Mouse (Mus musculus): Measurements from ENCODE around the gene Pdcd6ip. TPM values are rescaled to one million over a fixed set of nuclear protein-coding genes. Genes with fewer than 3 reads are reported as not detected.

Gene Pdcd6ip
- polyA plus RNA-seq, 1 experiment from 2014 or later = 41.3 TPM

DNA sequence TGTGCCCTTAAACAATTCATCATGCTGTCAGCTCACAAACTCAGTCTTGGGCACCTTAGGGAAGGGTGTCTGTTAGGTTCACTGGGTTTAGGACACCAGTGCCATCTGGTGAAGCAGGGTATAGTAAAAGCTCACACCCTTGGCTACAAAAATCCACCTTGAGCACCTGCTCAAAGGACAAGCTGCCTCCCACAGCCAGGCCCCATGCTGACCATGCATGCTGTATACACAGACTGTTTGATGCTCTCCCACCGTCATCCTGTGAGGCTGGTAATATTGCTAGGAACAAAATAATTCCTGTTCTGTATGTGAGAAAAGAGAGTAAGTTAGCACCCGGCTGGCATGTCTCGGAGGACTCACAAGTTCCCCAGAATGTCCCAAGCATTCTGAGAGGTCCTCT, 64.0 kb downstream of the Pdcd6ip start:
- Histone ChIP-seq H3K9me3 (ENCODE audit: control insufficient read depth, low read length) (no peaks in the 10 kb centered on the region), H3K36me3 (ENCODE audit: control insufficient read depth, insufficient read depth, low read length) (no peaks in the 10 kb centered on the region), H3K4me3 (replicated peaks; ENCODE audit: low read depth, low read length) (no peak overlapping the region), H3K4me1 (ENCODE audit: control insufficient read depth, insufficient read depth, low read length) (no peaks in the 10 kb centered on the region), H3K27ac (replicated peaks; ENCODE audit: low read depth, low read length) (no peak overlapping the region), H3K9ac (replicated peaks; ENCODE audit: low read length) (no peak overlapping the region), H3K27me3 (ENCODE audit: control insufficient read depth, insufficient read depth, low read length) (no peaks in the 10 kb centered on the region), H3K4me2 (ENCODE audit: low read length) (no peak overlapping the region)
- ATAC-seq (ENCODE audit: low FRiP score, low TSS enrichment) = no peak
- no peak for DNase-seq
- WGBS = 83% methylated on average over 3 of the region's 3 CpGs

DNA sequence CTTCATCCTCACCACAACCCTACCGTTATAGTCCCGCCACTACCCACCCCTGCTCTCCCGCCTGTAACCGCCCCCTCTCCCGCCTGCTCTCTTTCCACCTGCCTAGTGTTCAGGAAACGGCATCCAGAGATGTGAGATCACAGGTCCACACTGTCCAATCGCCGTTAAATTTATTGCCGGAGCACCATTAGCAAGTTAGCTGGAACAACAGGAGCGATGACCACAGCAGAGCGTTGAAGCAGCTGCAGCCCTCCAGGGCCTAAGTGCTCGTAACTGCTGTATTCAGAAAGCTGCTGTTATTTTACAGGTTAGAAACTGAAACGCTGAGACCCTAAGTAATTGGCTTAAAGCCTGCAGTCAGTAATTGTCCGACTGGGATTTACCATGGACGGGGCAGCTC, 64.4 kb downstream of the Pdcd6ip start:
- no peaks in the 10 kb centered on the region for H3K9me3 ChIP-seq (ENCODE audit: control insufficient read depth, low read length)
- no peak overlapping the region for H3K27ac ChIP-seq (replicated peaks; ENCODE audit: low read depth, low read length)
- ATAC-seq (ENCODE audit: low FRiP score, low TSS enrichment) (no peak), DNase-seq (no peak)
- H3K27me3 ChIP-seq (ENCODE audit: control insufficient read depth, insufficient read depth, low read length) = no peaks in the 10 kb centered on the region
- no peak overlapping the region for H3K9ac ChIP-seq (replicated peaks; ENCODE audit: low read length)
- H3K4me2 ChIP-seq (ENCODE audit: low read length) = no peak overlapping the region
- H3K4me1 ChIP-seq (ENCODE audit: control insufficient read depth, insufficient read depth, low read length) = no peaks in the 10 kb centered on the region
- 79% methylated on average over 15 of the region's 15 CpGs for WGBS
- no peak overlapping the region for H3K4me3 ChIP-seq (replicated peaks; ENCODE audit: low read depth, low read length)
- no peaks in the 10 kb centered on the region for H3K36me3 ChIP-seq (ENCODE audit: control insufficient read depth, insufficient read depth, low read length)

DNA sequence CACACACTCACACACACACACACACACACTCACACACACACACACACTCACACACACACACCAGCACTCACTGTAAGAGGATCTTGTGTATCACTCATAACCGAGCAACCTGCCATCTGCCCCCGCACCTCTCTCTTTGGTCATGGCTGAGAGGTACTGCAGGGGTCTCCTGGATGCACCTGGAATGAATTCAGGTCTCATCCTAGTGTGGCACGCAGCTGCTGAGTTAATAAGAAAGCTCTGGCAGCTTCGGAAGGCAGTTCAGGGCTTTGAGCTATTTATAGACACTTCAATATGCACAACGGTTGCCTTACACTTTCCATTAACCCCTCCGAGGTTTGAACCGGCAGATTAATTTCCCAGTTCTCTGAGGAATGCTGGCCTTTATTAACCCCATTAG, 73.1 kb downstream of the Pdcd6ip start:
- no peak overlapping the region for H3K27ac ChIP-seq (replicated peaks; ENCODE audit: low read depth, low read length)
- no peak for ATAC-seq (ENCODE audit: low FRiP score, low TSS enrichment)
- H3K9ac ChIP-seq (replicated peaks; ENCODE audit: low read length) = no peak overlapping the region
- no peaks in the 10 kb centered on the region for H3K9me3 ChIP-seq (ENCODE audit: control insufficient read depth, low read length)
- H3K4me2 ChIP-seq (ENCODE audit: low read length) = no peak overlapping the region
- WGBS = 52% methylated on average over 7 of the region's 7 CpGs
- H3K4me1 ChIP-seq (ENCODE audit: control insufficient read depth, insufficient read depth, low read length) = no peaks in the 10 kb centered on the region
- no peaks in the 10 kb centered on the region for H3K36me3 ChIP-seq (ENCODE audit: control insufficient read depth, insufficient read depth, low read length)
- H3K4me3 ChIP-seq (replicated peaks; ENCODE audit: low read depth, low read length) = no peak overlapping the region
- H3K27me3 ChIP-seq (ENCODE audit: control insufficient read depth, insufficient read depth, low read length) = no peaks in the 10 kb centered on the region
- DNase-seq = peak; percentile 35

DNA sequence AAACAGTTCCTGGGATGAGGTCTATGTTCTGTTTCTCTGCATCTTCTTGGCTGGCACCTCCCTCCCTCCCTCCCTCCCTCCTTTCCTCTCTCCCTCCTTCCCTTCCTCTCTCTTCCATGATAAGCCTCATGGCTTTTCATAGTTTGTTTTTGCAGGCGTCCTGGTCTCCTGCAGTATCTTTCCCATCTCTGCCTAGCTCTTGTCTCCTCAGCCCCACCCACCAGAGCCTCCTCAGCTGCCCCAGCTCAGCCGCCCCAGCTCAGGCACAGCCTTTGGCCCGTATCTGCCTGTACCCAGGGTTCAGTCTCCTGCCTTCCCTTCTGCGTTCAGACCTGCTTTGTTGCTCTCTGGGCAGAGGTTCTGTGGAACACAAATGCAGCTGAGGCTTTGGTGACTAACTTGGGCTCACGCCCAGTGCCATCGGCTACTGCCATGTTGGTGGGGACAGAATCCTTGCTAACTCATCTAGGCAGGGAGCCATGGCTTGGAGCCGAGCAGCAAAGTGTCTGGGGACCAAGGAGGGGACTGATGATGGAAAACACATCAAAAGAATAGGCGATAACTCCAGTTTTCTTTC, 74.8 kb downstream of the Pdcd6ip start:
- H3K27me3 ChIP-seq (ENCODE audit: control insufficient read depth, insufficient read depth, low read length) = no peaks in the 10 kb centered on the region
- ATAC-seq (ENCODE audit: low FRiP score, low TSS enrichment) = no peak
- no peak for DNase-seq
- no peaks in the 10 kb centered on the region for H3K9me3 ChIP-seq (ENCODE audit: control insufficient read depth, low read length)
- WGBS = 72% methylated on average over 8 of the region's 8 CpGs
- no peaks in the 10 kb centered on the region for H3K36me3 ChIP-seq (ENCODE audit: control insufficient read depth, insufficient read depth, low read length)
- no peak overlapping the region for H3K4me3 ChIP-seq (replicated peaks; ENCODE audit: low read depth, low read length)
- no peak overlapping the region for H3K4me2 ChIP-seq (ENCODE audit: low read length)
- no peaks in the 10 kb centered on the region for H3K4me1 ChIP-seq (ENCODE audit: control insufficient read depth, insufficient read depth, low read length)
- H3K27ac ChIP-seq (replicated peaks; ENCODE audit: low read depth, low read length) = no peak overlapping the region
- H3K9ac ChIP-seq (replicated peaks; ENCODE audit: low read length) = no peak overlapping the region

DNA sequence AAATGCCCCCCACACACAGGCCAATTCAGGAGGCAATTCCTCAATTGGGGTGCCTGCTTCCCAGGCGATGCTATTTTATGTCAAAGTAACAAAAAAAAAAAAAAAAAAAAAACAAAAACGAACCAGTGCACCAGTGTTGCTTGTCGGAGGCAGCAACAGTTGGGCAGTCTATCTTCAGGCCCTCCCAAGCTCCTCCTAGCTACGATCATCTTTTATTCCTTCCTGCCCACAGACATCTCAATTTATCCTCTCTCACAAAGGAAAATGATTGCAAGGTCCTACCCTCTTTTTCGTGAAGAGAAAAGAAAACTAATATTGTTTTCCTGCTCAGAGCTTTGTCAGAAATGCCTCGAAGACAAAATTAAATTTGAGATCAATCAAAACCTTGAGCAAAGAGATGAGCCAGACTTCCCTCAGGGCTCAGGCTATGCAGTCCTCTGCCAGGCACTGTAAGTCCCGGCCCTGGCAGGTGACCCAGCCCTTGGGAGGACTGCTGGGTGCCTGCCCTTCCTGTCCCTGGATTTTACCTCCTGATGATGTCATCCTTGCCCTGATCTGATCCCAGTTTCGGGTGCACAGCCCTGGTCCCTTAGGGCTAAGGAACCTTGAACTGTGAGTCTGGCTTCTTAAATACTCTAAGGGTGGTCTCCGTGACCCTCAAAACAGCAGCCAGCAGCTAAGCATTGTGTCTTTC, 75.6 kb downstream of the Pdcd6ip start:
- Histone ChIP-seq H3K9ac (replicated peaks; ENCODE audit: low read length) (no peak overlapping the region), H3K36me3 (ENCODE audit: control insufficient read depth, insufficient read depth, low read length) (no peaks in the 10 kb centered on the region), H3K9me3 (ENCODE audit: control insufficient read depth, low read length) (no peaks in the 10 kb centered on the region), H3K4me2 (ENCODE audit: low read length) (no peak overlapping the region), H3K4me3 (replicated peaks; ENCODE audit: low read depth, low read length) (no peak overlapping the region), H3K27ac (replicated peaks; ENCODE audit: low read depth, low read length) (no peak overlapping the region), H3K27me3 (ENCODE audit: control insufficient read depth, insufficient read depth, low read length) (no peaks in the 10 kb centered on the region), H3K4me1 (ENCODE audit: control insufficient read depth, insufficient read depth, low read length) (no peaks in the 10 kb centered on the region)
- no peak for DNase-seq
- ATAC-seq (ENCODE audit: low FRiP score, low TSS enrichment) = no peak
- 76% methylated on average over 9 of the region's 9 CpGs for WGBS

DNA sequence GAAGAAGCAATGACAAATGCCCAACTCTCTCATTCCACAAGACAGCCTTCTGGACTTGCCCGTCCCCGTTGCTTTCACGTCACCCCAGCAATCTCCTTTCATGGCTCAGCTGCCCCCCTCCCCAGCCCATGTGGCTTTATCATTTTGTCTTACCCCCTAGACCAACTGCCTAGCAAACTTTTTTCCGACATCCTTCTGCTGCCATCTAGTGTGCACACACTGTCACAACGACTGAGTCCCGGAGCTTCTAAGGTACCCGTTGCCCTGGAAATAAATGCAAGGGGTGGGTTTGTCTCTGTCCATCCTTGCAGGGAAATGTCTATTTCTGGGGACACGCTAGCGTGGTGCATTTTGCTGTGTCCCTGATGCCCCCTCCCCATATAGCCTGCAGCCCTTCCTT, 78.4 kb downstream of the Pdcd6ip start:
- Histone ChIP-seq H3K36me3 (ENCODE audit: control insufficient read depth, insufficient read depth, low read length) (no peaks in the 10 kb centered on the region), H3K4me1 (ENCODE audit: control insufficient read depth, insufficient read depth, low read length) (no peaks in the 10 kb centered on the region), H3K4me3 (replicated peaks; ENCODE audit: low read depth, low read length) (no peak overlapping the region), H3K27ac (replicated peaks; ENCODE audit: low read depth, low read length) (no peak overlapping the region), H3K4me2 (ENCODE audit: low read length) (no peak overlapping the region), H3K9ac (replicated peaks; ENCODE audit: low read length) (no peak overlapping the region), H3K27me3 (ENCODE audit: control insufficient read depth, insufficient read depth, low read length) (no peaks in the 10 kb centered on the region), H3K9me3 (ENCODE audit: control insufficient read depth, low read length) (no peaks in the 10 kb centered on the region)
- peak; percentile 40; the same call in 1 of the 2 replicates for ATAC-seq (ENCODE audit: low FRiP score, low TSS enrichment)
- WGBS = 4% methylated on average over 9 of the region's 9 CpGs
- peak; percentile 87 for DNase-seq

DNA sequence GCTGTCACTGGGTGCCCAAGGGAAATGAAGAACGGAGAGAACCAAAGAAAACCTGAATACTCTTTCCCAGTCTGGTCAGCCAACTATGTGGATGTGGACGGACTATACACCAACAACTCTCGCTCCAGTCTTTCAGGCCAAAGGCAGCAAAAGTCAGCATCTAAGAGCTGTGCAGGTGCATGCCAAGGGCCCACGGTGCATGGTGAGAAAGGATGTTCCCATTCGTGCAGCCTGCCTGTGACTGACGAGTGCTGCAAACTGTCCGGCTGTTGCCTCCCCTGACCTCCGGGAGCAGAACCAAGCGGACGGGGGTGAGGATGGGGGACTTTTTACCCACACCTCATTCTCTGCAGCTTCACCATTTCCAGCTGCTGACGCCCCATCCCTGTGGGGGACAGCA, 78.9 kb downstream of the Pdcd6ip start:
- H3K4me3 ChIP-seq (replicated peaks; ENCODE audit: low read depth, low read length) = no peak overlapping the region
- no peaks in the 10 kb centered on the region for H3K4me1 ChIP-seq (ENCODE audit: control insufficient read depth, insufficient read depth, low read length)
- H3K27ac ChIP-seq (replicated peaks; ENCODE audit: low read depth, low read length) = no peak overlapping the region
- H3K4me2 ChIP-seq (ENCODE audit: low read length) = no peak overlapping the region
- no peaks in the 10 kb centered on the region for H3K9me3 ChIP-seq (ENCODE audit: control insufficient read depth, low read length)
- DNase-seq (no peak), ATAC-seq (ENCODE audit: low FRiP score, low TSS enrichment) (peak; percentile 24; the same call in 1 of the 2 replicates)
- H3K27me3 ChIP-seq (ENCODE audit: control insufficient read depth, insufficient read depth, low read length) = no peaks in the 10 kb centered on the region
- no peaks in the 10 kb centered on the region for H3K36me3 ChIP-seq (ENCODE audit: control insufficient read depth, insufficient read depth, low read length)
- WGBS = 82% methylated on average over 11 of the region's 11 CpGs
- H3K9ac ChIP-seq (replicated peaks; ENCODE audit: low read length) = no peak overlapping the region

DNA sequence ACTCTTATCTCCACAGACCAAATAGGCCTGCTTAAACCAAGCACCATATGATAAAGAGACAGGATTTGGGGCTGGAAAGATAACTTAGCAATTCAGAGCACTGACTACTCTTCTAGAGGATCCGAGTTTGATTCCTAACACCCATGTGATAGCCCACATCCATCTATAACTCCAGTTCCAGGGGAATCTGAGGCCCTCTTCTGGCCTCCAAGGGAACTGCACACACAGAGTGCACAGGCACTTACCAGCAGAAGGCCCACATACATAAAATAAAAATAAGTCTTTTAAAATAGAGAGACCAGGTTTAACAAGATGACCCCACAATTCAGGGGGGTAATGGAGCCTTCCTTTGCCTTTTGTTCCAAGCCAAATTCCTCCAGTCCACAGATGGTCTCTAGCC, 79.3 kb downstream of the Pdcd6ip start:
- no peak for DNase-seq
- H3K4me2 ChIP-seq (ENCODE audit: low read length) = no peak overlapping the region
- H3K9ac ChIP-seq (replicated peaks; ENCODE audit: low read length) = no peak overlapping the region
- no peak overlapping the region for H3K27ac ChIP-seq (replicated peaks; ENCODE audit: low read depth, low read length)
- H3K4me1 ChIP-seq (ENCODE audit: control insufficient read depth, insufficient read depth, low read length) = no peaks in the 10 kb centered on the region
- H3K36me3 ChIP-seq (ENCODE audit: control insufficient read depth, insufficient read depth, low read length) = no peaks in the 10 kb centered on the region
- WGBS = 92% methylated on average over 1 of the region's 1 CpGs
- no peaks in the 10 kb centered on the region for H3K27me3 ChIP-seq (ENCODE audit: control insufficient read depth, insufficient read depth, low read length)
- H3K9me3 ChIP-seq (ENCODE audit: control insufficient read depth, low read length) = no peaks in the 10 kb centered on the region
- no peak for ATAC-seq (ENCODE audit: low FRiP score, low TSS enrichment)
- no peak overlapping the region for H3K4me3 ChIP-seq (replicated peaks; ENCODE audit: low read depth, low read length)

DNA sequence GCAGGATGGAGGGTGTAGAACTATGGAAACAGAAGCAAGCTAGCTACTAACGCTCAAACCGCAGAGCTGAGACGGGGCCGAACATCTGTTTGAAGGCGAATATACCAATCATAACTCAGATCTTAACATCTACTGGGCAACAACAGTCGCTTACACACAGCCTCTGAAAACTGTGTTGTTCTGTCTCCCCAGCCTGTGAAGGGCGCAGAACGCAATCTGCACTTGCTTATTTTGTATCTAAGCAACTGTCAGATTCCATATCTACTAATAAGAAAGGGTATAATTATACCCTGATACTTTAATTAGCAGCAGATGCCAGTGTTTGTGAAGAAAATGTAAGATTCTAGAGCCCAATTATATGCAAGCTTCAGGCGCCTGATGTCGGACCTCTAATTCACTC, 81.3 kb downstream of the Pdcd6ip start:
- Histone ChIP-seq H3K4me3 (replicated peaks; ENCODE audit: low read depth, low read length) (no peak overlapping the region), H3K4me1 (ENCODE audit: control insufficient read depth, insufficient read depth, low read length) (no peaks in the 10 kb centered on the region), H3K27me3 (ENCODE audit: control insufficient read depth, insufficient read depth, low read length) (no peaks in the 10 kb centered on the region), H3K36me3 (ENCODE audit: control insufficient read depth, insufficient read depth, low read length) (no peaks in the 10 kb centered on the region), H3K9me3 (ENCODE audit: control insufficient read depth, low read length) (no peaks in the 10 kb centered on the region), H3K9ac (replicated peaks; ENCODE audit: low read length) (no peak overlapping the region), H3K4me2 (ENCODE audit: low read length) (no peak overlapping the region), H3K27ac (replicated peaks; ENCODE audit: low read depth, low read length) (no peak overlapping the region)
- no peak for ATAC-seq (ENCODE audit: low FRiP score, low TSS enrichment)
- WGBS = 88% methylated on average over 10 of the region's 10 CpGs
- DNase-seq = no peak
